Mouse (Mus musculus) liver, embryonic 18 days (tissue): ENCODE data around the gene Trim65. TPM values are rescaled to one million over a fixed set of nuclear protein-coding genes. Genes with fewer than 3 reads are reported as not detected.

Source experiments
- polyA plus RNA-seq: library from polyadenylated mRNA; depleted of rRNA; stranded (reverse); fragments of >200 nt; gene quantifications from 2 replicates; pipeline ENCODE4 v1.2.3, GENCODE M21; 2012; rRNA removed

Trim65 gene
- polyA plus RNA-seq: 2.0 and 2.3 TPM in 2 replicates

DNA sequence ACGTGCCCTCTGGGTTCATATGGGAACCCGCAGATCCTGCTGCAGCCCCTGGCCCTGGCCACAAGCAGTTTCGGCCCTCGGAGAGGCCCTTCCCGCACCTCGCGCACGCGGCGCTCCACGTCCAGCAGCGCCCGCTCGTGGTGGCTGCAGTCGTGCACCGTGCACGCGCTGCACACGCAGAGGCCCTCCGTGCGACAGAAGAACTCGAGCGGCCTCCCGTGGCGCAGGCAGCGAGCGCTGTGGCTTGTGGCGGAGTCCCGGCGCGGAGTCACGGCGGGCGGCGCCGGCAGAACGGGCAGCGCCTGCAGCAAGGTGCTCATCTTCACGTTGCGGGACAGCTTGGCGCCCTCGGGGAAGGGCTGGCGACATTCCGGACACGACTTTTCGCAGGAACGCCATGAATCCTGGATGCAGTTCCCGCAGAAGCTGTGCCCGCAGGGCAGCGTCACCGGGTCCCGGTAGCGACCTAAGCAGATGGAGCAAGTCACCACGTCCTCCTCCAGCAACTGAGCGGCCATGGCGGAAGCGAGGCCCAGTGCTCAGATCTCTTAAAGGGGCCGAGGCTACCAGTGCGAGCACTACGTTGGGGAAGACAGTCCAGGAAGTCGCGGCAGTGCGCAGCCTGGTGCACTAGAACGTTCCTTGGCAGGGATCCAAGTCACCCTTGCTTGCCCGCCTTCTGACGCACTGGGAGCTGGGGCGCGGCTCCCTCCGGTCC is at the start of gene Trim65:
TSS of gene Trim65 (minus strand) at position 641 of the 718 bp plus-strand sequence.

DNA sequence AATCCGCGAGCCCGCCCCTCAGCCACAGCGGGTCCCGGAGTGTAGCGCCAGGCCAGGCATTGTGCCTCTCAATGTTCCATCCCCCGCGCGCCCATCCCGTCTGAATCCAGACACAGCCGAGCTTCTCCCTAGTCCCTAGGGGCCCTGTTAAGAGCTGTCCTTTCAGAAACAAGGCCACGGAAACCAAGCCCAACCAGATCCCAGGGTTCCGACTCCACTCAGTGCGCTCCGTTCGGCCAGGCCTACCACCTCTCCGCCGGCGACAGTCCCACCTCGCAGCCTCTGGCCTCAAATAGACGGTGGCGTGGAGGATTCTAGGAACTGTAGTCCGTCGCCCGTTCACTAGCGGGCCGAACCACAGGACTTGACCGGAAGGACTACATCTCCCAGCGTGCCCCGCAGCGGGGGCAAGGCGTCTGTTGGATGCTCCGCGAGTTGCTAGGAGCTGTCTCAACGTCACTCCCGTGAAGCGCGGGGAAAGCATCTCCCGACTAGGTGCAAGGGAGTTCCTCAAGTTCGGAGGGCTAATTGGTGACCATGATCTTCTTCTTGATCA is 37.0 kb upstream of the Trim65 start, which contains the start of gene Fbf1:
TSS of gene Fbf1 (minus strand) at position 283 of the 556 bp plus-strand sequence.

DNA sequence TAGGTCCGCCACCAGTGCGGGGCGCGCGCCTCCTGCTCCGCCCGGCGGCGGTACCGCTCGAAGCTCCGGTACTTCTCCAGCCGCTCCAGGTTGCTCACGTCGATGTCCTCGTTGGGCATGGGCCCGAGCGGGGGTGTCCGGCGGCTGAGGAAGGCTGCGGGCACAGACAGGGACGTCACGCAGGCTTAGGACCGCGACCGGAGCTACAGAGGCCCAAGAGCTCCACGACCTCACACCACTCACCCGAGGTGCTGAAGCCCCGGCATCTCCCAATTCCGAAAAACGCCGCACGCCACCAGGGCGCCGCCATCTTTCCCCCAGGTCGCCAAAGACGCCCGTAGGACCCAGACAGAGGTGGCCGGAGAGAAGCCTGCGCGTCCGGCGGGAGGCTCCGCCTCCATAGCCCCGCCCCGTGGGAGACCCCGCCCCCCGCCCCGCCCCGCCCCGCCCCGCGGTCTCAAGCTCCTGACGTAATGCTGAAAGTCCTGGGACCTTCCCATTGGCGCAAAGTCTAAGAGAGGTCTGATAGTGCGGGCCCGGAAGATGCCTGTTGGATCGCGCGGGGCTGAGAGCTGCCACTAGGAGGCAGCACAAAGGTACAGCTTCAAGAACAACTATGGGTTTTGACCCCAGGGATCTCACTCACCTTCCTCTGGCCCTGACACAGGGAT is 7.7 kb upstream of the Trim65 start, which contains the start of gene Mrpl38:
TSS of gene Mrpl38 (minus strand) at position 401 of the 671 bp plus-strand sequence.

DNA sequence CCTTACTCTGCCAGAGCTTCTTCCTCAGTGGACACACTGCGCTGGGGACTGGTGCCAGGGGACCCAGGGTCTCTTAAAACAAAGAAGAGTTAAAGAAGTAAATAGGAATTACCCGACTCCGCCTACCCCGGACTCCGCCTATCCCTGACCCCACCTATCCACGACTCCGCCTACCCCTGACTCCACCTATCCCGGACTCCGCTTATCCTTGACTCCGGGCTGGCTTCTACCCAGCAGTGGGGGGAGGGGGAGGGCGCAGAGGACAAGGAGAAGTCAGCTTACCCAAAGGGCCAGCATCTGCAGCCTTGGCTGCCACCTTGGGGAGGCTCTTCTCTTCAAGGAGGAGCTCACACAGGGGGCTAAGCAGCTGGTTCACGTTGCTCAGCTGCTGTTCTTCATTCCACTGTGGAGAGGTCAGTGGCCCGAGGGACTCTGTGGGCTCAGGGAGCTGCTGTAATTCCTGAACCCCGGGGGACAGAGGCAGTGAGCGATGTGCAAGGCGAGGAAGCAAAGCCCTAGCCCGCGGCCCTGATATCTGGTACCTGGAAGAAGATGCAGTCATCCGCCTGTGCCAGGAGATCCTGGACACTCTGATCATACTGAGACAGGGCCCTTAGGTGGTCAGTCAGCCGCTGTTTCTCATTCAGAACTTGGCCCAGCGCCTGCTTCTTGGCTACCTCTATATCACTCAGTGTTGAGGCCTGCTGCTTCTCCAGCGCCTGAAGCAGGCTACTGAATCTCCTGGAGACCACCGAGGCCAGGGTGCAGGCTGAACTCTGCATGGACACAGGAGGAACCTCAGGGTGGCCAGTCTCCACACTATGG is 3.6 kb downstream of the Trim65 start, which contains the start of gene Trim47:
TSS of gene Trim47 (minus strand) at position 55 of the 825 bp plus-strand sequence.

DNA sequence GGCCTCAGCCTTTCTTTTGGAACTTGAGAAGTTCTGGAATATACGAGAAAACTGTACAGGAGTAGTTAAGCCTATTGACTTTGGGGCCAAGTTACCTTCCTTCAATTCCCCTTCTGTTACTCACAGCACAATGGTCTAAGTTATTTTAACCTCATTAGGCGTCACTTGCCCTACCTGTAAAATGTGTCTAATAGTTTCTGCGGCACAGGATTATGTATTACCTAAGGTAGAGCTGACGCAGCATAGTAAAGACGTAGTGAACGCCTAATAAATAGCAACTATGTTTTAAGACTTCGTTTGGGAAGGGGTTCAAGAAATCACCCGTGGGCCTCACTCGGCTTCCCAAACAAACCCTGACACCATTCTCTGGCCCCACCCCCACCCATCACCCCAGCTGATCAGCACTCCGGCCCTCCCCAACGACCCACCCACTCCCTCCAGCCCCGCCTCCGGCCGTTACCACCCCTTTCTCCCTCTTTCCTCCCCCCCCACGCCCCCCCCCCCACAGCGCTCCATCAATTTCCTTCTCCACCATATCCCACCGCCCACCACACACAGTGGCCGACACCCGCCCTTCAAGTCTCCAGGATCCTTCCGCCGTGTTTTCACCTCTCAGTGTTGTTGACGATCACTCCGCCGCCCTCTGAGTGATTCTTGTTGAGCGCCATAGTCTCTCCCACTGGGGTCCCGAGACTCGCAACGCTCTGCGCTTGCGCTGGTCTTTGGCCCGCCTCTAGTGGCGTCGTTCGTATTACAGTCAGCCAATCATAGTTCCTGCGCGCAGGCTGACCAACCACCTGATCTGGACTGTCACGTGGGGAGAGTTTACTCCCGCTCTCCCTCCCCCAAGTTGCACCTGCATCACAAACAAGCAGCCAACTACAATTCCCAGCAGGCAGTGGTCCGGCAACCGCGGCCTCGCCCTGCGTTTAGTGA is 44.4 kb downstream of the Trim65 start, which contains the start of gene Wbp2:
TSS of gene Wbp2 (minus strand) at position 738 of the 936 bp plus-strand sequence.

DNA sequence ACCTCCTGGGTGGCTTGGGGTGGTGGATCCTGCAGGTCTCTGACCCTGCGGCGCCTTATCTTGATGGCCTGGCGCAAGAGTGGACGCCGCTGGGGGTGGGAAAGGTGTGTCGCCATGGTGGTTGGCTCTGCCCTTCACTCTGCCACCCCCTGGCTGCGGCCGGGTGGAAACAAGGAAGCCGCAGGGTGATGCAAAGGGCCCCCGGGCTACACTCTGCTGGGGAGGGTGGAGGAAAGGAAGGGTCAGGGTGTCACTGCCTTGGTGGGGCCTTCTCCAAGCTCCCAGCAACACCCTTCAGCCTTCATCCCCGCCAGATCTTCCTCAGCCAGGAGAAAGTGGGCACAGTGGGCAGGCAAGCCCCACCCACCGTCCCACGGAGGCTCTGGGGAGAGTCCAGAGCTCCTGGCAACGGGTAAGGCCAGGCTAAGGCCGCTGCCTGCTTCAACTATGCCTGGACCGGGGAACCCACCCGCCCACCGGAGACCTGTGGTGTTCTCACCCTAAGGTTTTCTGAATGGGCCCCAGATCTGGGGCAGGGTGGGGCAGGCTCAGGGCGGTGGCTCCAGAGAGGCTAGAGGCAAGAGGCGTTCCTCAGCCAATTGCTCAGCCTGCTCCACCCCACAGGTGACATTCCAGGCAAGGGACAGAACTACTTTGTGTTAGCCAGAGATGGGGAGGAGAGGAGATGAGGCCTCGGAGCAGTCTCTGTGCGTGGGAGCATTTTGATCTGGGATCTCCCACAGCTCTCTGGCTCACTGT is 53.3 kb downstream of the Trim65 start, which contains the start of gene Unc13d:
TSS of gene Unc13d (minus strand) at position 516 of the 759 bp plus-strand sequence.

Other genes with a start within 250 kb of the Trim65 start
- gene Smim5, start 231.2 kb downstream of the Trim65 start, polyA plus RNA-seq: 9.2 and 10.1 TPM in 2 replicates
- 0.96 and 1.1 TPM in 2 replicates for gene Smim6, start 219.1 kb downstream of the Trim65 start, polyA plus RNA-seq
- 18.6 and 21.1 TPM in 2 replicates for gene Sap30bp, start 197.8 kb downstream of the Trim65 start, polyA plus RNA-seq
- 6.0 and 6.8 TPM in 2 replicates for gene Recql5, start 197.7 kb downstream of the Trim65 start, polyA plus RNA-seq
- gene Itgb4, start 156.4 kb downstream of the Trim65 start, polyA plus RNA-seq: 0.21 and 0.23 TPM in 2 replicates
- gene Galk1, start 118.4 kb downstream of the Trim65 start, polyA plus RNA-seq: 104 TPM in 2 replicates
- 210 and 217 TPM in 2 replicates for gene H3f3b, start 103.2 kb downstream of the Trim65 start, polyA plus RNA-seq
- 9.9 and 13.0 TPM in 2 replicates for gene Unk, start 100.8 kb downstream of the Trim65 start, polyA plus RNA-seq
- 9.5 and 10.8 TPM in 2 replicates for gene Unc13d, start 53.2 kb downstream of the Trim65 start, polyA plus RNA-seq
- 48.7 and 52.4 TPM in 2 replicates for gene Wbp2, start 44.1 kb downstream of the Trim65 start, polyA plus RNA-seq
- gene Trim47, start 3.9 kb downstream of the Trim65 start, polyA plus RNA-seq: 8.2 and 8.4 TPM in 2 replicates
- gene Mrpl38, start 7.7 kb upstream of the Trim65 start, polyA plus RNA-seq: 18.9 and 19.5 TPM in 2 replicates
- gene Fbf1, start 37.0 kb upstream of the Trim65 start, polyA plus RNA-seq: 6.7 and 6.8 TPM in 2 replicates
- gene Ten1, start 67.7 kb upstream of the Trim65 start, polyA plus RNA-seq: 24.2 and 29.9 TPM in 2 replicates
- 262 and 366 TPM in 2 replicates for gene Acox1, start 67.9 kb upstream of the Trim65 start, polyA plus RNA-seq
- gene Evpl, start 106.9 kb upstream of the Trim65 start, polyA plus RNA-seq: 0.10 and 0.11 TPM in 2 replicates
- gene Srp68, start 143.1 kb upstream of the Trim65 start, polyA plus RNA-seq: 34.8 and 39.9 TPM in 2 replicates
- 0.01 TPM in 1 of 2 replicates, not detected in the other for gene Galr2, start 149.8 kb upstream of the Trim65 start, polyA plus RNA-seq
- 10.2 and 12.0 TPM in 2 replicates for gene Exoc7, start 176.1 kb upstream of the Trim65 start, polyA plus RNA-seq
- gene Foxj1, start 204.3 kb upstream of the Trim65 start, polyA plus RNA-seq: 0.22 TPM in 2 replicates